ENCODE assay signal across 8 mouse cellular contexts in genomic region chr11:76894240-76894639, GRCm38 (mm10). TPM values are rescaled to one million over a fixed set of nuclear protein-coding genes. Genes with fewer than 3 reads are reported as not detected.
DNase-seq lines count a peak whose midpoint lies in the region; ATAC-seq and TF ChIP-seq lines count a peak whose summit lies in the region.

No protein-coding gene starts in this region.

- H3K4me1 ChIP-seq in kidney, postnatal 0 days (replicated peaks; ENCODE audit: insufficient read depth, low read length) = peaks cover 28% of the 10 kb centered on the region
- peaks cover 31% of the 10 kb centered on the region for H3K4me1 ChIP-seq in stomach, embryonic 16.5 days (ENCODE audit: control insufficient read depth, insufficient read depth, low read length)

- no peak overlapping the region for H3K4me3 ChIP-seq in layer of hippocampus, adult 2 months
- no peak overlapping the region for H3K4me3 ChIP-seq in kidney, postnatal 0 days (replicated peaks; ENCODE audit: low read depth, low read length)
- no peak overlapping the region for H3K4me3 ChIP-seq in stomach, embryonic 16.5 days (replicated peaks; ENCODE audit: low read length)

- no peak overlapping the region for H3K9ac ChIP-seq in kidney, postnatal 0 days (ENCODE audit: low read depth, low read length)
- H3K9ac ChIP-seq in stomach, embryonic 16.5 days (ENCODE audit: low read length) = no peak overlapping the region

- DNase-seq in layer of hippocampus, adult 2 months (ENCODE audit: low spot score in 2 of 2) = peak; percentile 23 to 47
- DNase-seq in layer of hippocampus, adult 9-10 months (ENCODE audit: low spot score) = no peak
- DNase-seq in R1 (ENCODE audit: low read depth, low spot score) = peak; percentile 30
- peak; percentile 58 for DNase-seq in cerebellum, adult 9-11 months
- DNase-seq in heart, adult 9 months (ENCODE audit: low spot score in 2 of 2) = peak; percentile 57 to 72
- DNase-seq in kidney, postnatal 0 days (ENCODE audit: low spot score) = peak; percentile 92
- peak; percentile 73 for DNase-seq in lung, postnatal 14 days

- H3K27ac ChIP-seq in layer of hippocampus, adult 2 months = no peak overlapping the region
- peak overlapping the region; percentile 44; the same call in 1 of the 2 replicates for H3K27ac ChIP-seq in kidney, postnatal 0 days
- H3K27ac ChIP-seq in stomach, embryonic 16.5 days (ENCODE audit: low read length) = 0 out of 2 replicates have a peak overlapping the region, but pooled peaks have one; percentile 7

- TF ChIP-seq CTCF in layer of hippocampus, adult 2 months (conservative IDR thresholded peaks at IDR 0.05) = peak; percentile 84
- TF ChIP-seq CTCF in kidney, postnatal 0 days (IDR thresholded peaks at IDR 0.05; ENCODE audit: low read depth) = peak; percentile 97

- no peaks in the 10 kb centered on the region for H3K36me3 ChIP-seq in kidney, postnatal 0 days (ENCODE audit: insufficient read depth, low read length)
- no peaks in the 10 kb centered on the region for H3K36me3 ChIP-seq in stomach, embryonic 16.5 days (ENCODE audit: control insufficient read depth, insufficient read depth, low read length)

- H3K27me3 ChIP-seq in kidney, postnatal 0 days (ENCODE audit: insufficient read depth, low read length) = no peaks in the 10 kb centered on the region
- H3K27me3 ChIP-seq in stomach, embryonic 16.5 days (ENCODE audit: control insufficient read depth, insufficient read depth, low read length) = no peaks in the 10 kb centered on the region

- no peaks in the 10 kb centered on the region for H3K9me3 ChIP-seq in kidney, postnatal 0 days (replicated peaks; ENCODE audit: low read length)
- H3K9me3 ChIP-seq in stomach, embryonic 16.5 days (replicated peaks; ENCODE audit: control insufficient read depth, low read length) = no peaks in the 10 kb centered on the region

- 24% methylated on average over 5 of the region's 5 CpGs for WGBS in kidney, postnatal 0 days
- 27% methylated on average over 5 of the region's 5 CpGs for WGBS in stomach, embryonic 16.5 days

- ATAC-seq in kidney, postnatal 0 days (replicated peaks; ENCODE audit: low FRiP score, low read depth) = peak; percentile 57; the same call in 1 of the 2 replicates
- peak; percentile 64; the same call in 1 of the 2 replicates for ATAC-seq in stomach, embryonic 16.5 days (ENCODE audit: insufficient read depth, low FRiP score)

- no peak overlapping the region for H3K4me2 ChIP-seq in kidney, postnatal 0 days (ENCODE audit: low read length)
- H3K4me2 ChIP-seq in stomach, embryonic 16.5 days (ENCODE audit: low read depth, low read length) = no peak overlapping the region

RNA-seq across cellular contexts. Expression of gene Tmigd1, which starts 7.7 kb away (rescaled TPM):
- not detected for total RNA-seq in layer of hippocampus, adult 2 months (2021)
- polyA plus RNA-seq in kidney, postnatal 0 days (2015; fragmentation: Nextera tagmentation; extraction: Ambion mirVana) = 22.6 and 25.5 TPM in 2 replicates
- 0.36 and 0.37 TPM in 2 replicates for polyA plus RNA-seq in stomach, embryonic 16.5 days (2015; fragmentation: Nextera tagmentation; extraction: Ambion mirVana)

RNA-seq across cellular contexts. Expression of gene Blmh, which starts 30.4 kb away (rescaled TPM):
- total RNA-seq in layer of hippocampus, adult 2 months (2021) = 10 to 100 TPM; 57.7 to 58.2 TPM
- 133 and 143 TPM in 2 replicates for polyA plus RNA-seq in kidney, postnatal 0 days (2015; fragmentation: Nextera tagmentation; extraction: Ambion mirVana)
- polyA plus RNA-seq in stomach, embryonic 16.5 days (2015; fragmentation: Nextera tagmentation; extraction: Ambion mirVana) = 124 and 133 TPM in 2 replicates

RNA-seq across cellular contexts. Expression of gene Cpd, which starts 47.4 kb away (rescaled TPM):
- total RNA-seq in layer of hippocampus, adult 2 months (2021) = 10 to 100 TPM; 60.0 to 62.3 TPM
- polyA plus RNA-seq in kidney, postnatal 0 days (2015; fragmentation: Nextera tagmentation; extraction: Ambion mirVana) = 17.8 and 20.4 TPM in 2 replicates
- 10.2 and 10.5 TPM in 2 replicates for polyA plus RNA-seq in stomach, embryonic 16.5 days (2015; fragmentation: Nextera tagmentation; extraction: Ambion mirVana)

Comparison
In these comparisons a context has a peak if more than half of its experiments do, and no peak if none do; other contexts are left out.
1. RNA of gene Tmigd1, which starts 7.7 kb away (polyA plus RNA-seq): 22.6 to 25.5 TPM in kidney, postnatal 0 days; 0.36 to 0.37 TPM in stomach, embryonic 16.5 days; every median in the first group is over 10 times any median in the second.